Mouse (Mus musculus): ENCODE data around the gene Phf21a. TPM values are rescaled to one million over a fixed set of nuclear protein-coding genes. Genes with fewer than 3 reads are reported as not detected.
"Not testable (repeated sequence)": the region's sequence is repeated elsewhere in the genome, so short reads cannot be mapped to it uniquely, and the experiment has no call there.

Phf21a gene
- total RNA-seq, 1 experiment from 2014 or later = 96.6 TPM

DNA sequence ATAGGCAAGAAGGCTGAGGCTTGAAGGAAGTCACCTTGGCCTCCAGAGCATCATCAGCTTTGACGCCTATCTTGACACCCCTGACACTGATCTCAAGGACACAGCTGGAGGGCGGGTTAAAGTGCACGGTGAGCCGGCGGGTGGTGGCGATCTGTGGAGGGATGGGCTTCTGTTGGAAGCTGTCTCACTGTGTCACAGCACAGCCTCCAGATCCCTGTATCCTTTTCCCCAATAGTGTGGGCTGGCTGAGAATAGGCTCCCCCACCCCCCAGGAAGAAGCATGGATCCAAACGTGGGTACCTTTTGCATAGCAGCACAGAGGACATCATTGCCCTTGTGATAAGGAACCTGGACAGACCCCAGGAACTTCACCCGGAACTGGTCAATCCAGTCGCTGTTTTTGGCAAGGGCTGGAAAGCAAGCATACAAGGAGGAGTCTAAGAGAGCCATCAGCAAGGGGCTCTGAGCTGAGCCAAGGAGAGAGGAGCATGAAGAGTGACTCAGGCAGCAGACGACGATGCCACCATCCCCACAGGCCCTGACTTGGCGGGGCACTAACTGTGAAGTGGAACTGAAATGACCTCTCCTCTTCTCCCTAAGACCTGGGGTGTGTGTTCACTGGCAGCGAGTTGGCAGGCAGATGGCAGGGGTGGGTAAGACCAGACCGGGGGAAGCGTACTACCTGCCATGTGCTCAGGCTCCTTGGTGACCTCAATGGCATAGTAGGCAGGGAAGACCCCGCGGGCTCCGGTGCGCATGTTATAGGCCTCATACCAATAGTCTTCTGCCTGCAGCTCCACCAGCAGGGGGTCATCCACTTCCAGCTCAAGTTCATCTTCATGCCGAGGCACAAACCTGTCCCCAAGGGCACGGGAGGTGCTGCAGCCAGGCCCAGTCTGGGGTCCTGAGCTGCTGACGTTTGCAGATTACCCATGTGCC, 292.5 kb downstream of the Phf21a start:
- no peak for ATAC-seq (replicated peaks; ENCODE audit: insufficient number of reproducible peaks, low FRiP score, low TSS enrichment, poor library complexity, severe bottlenecking)

GRCm38 (mm10) chr2:92386821-92387570, 294.1 kb downstream of the Phf21a start:
- ATAC-seq (replicated peaks; ENCODE audit: insufficient number of reproducible peaks, low FRiP score, low TSS enrichment, poor library complexity, severe bottlenecking) = no peak

GRCm38 (mm10) chr2:92387646-92388045, 294.7 kb downstream of the Phf21a start:
- no peak for ATAC-seq (replicated peaks; ENCODE audit: insufficient number of reproducible peaks, low FRiP score, low TSS enrichment, poor library complexity, severe bottlenecking)

- ATAC-seq (replicated peaks; ENCODE audit: insufficient number of reproducible peaks, low FRiP score, low TSS enrichment, poor library complexity, severe bottlenecking) = no peak
Observed at GRCm38 (mm10) chr2:92388081-92388517, 295.2 kb downstream of the Phf21a start.

DNA sequence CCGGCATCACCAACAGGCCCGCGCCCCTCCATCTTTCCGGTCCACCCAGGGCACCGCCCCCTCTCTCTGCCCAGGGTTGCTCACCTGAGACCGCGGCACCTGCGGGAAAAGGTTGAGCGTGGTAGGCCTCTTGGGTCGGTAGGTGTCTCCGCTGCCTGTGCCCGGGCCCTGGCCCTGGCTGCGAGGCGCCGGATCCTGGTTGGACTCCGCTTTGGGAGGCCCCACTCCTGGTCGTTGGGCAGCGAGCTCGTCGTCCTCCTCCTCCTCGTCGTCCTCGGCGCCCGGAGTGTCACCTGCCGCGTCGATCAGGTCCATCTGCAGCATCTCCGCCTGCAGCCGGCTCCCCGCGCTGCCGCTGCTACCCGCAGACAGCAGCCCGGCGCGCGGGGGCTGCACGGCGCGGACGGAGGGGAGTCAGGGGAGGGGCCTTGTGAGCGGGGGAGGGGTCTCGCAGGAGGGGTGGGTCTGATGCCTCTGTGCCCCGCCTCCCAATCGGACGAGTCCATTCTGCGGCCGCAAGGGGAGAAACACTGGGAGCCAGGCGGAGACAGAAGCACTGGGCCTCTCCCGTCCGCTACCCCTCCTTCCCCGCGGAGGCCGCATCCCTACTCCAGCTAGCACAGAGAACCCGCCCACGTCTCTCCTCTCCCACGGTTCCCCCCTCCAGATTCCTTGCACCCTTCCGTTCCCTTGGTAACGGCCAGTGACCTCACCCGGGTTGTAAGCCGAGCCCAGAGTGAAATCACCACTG, 296.1 kb downstream of the Phf21a start:
- ATAC-seq (replicated peaks; ENCODE audit: insufficient number of reproducible peaks, low FRiP score, low TSS enrichment, poor library complexity, severe bottlenecking) = no peak

DNA sequence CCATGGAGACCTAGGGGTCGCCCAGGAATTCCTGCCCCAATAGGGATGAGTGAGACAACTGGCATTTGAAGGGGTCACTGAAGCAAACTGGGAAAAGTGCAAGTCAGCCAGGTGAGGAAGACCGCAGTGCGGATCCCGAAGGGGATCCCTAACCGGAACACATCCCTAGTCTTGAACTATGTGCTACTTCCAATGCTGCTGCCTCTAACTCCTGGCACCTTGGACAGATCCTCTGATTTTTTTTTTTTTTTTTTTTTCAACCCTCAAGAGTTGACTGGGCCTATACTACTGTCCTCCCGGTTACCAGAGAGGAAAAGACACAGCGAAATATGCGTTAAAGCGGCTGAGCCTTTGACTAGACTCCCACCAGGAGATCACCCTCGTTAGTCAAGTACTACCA, 296.7 kb downstream of the Phf21a start:
- no peak for ATAC-seq (replicated peaks; ENCODE audit: insufficient number of reproducible peaks, low FRiP score, low TSS enrichment, poor library complexity, severe bottlenecking)

GRCm38 (mm10) chr2:92390206-92390930, 297.5 kb downstream of the Phf21a start:
- no peak for ATAC-seq (replicated peaks; ENCODE audit: insufficient number of reproducible peaks, low FRiP score, low TSS enrichment, poor library complexity, severe bottlenecking)

- ATAC-seq (replicated peaks; ENCODE audit: insufficient number of reproducible peaks, low FRiP score, low TSS enrichment, poor library complexity, severe bottlenecking) = no peak
Observed at GRCm38 (mm10) chr2:92391116-92391515, 298.2 kb downstream of the Phf21a start.

- ATAC-seq (replicated peaks; ENCODE audit: insufficient number of reproducible peaks, low FRiP score, low TSS enrichment, poor library complexity, severe bottlenecking) = no peak
Observed at GRCm38 (mm10) chr2:92391703-92392317, 298.9 kb downstream of the Phf21a start.

- ATAC-seq (replicated peaks; ENCODE audit: insufficient number of reproducible peaks, low FRiP score, low TSS enrichment, poor library complexity, severe bottlenecking) = no peak
Observed at GRCm38 (mm10) chr2:92392318-92393264, 299.7 kb downstream of the Phf21a start.

- no peak for ATAC-seq (replicated peaks; ENCODE audit: insufficient number of reproducible peaks, low FRiP score, low TSS enrichment, poor library complexity, severe bottlenecking)
Observed at GRCm38 (mm10) chr2:92395535-92395934, 302.6 kb downstream of the Phf21a start.

- no peak for ATAC-seq (replicated peaks; ENCODE audit: insufficient number of reproducible peaks, low FRiP score, low TSS enrichment, poor library complexity, severe bottlenecking)
Observed at GRCm38 (mm10) chr2:92397436-92397835, 304.5 kb downstream of the Phf21a start.

GRCm38 (mm10) chr2:92399877-92400276, 307.0 kb downstream of the Phf21a start:
- ATAC-seq (replicated peaks; ENCODE audit: insufficient number of reproducible peaks, low FRiP score, low TSS enrichment, poor library complexity, severe bottlenecking) = not testable (repeated sequence)

GRCm38 (mm10) chr2:92400682-92401081, 307.8 kb downstream of the Phf21a start:
- no peak for ATAC-seq (replicated peaks; ENCODE audit: insufficient number of reproducible peaks, low FRiP score, low TSS enrichment, poor library complexity, severe bottlenecking)

DNA sequence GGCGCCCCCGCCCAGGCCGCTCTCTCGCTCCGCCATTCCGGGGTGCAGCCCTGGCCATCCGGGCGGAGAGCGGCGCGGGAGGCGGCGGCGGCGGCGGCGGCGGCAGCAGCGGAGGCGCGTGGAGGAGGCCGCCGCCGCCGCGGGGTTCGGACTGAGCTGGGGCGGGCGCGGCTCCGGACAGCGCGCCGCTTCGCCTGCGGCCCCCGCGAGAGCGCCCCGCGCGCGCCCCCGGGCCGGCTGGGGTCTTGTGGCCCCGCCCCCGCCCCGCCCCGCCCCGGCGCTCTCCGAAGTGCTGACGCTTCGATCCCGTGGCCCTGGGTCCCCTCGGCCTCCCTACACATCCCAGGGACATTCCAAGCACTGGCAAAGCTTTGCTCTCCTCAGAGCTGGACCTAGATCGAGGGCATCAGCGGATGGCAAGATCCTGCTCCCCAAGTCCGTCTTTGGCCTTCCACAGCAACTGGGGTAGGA, 308.2 kb downstream of the Phf21a start, which contains the start of gene Mapk8ip1:
TSS of gene Mapk8ip1 (minus strand) at position 173 of the 471 bp plus-strand sequence.
- ATAC-seq (replicated peaks; ENCODE audit: insufficient number of reproducible peaks, low FRiP score, low TSS enrichment, poor library complexity, severe bottlenecking) = no peak

DNA sequence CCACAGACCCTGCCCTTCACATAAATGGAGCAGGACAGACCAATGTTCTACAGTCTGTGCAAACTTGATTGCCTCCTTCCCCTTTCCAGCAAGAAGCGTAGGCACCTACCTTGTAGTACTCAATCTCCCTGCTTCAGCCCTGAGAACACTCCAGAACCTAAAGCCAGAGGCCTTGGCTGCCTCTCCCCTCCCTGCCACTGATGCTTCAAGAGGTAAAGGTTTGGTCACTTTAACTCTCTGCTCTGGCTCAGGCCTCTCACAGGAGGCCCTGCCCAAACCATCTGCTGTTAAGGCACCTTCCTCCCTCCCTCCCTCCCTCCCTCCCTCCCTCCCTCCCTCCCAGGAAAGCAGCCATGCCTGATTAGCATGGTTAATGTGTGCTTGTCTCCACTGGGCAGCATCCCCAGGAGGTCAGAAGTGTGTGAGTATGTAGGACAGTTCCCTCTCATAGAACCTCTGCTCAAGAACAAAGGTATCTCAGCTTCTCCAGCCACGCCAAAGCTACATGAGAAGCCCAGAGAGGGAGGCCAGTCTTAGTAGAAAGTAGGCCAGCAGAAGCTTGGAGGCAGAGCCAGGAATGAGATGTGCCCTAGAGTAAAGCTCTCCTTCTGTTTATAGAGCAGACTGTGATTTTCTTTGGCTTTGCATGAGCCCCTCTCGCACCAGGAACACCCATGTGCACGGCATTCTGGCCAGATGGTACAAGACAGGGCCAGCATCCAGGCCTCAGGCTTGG, 309.8 kb downstream of the Phf21a start:
- no peak for ATAC-seq (replicated peaks; ENCODE audit: insufficient number of reproducible peaks, low FRiP score, low TSS enrichment, poor library complexity, severe bottlenecking)
